Mouse (Mus musculus): ENCODE measurements at regions not wholly inside any gene's neighbourhood (a gene's known extent, or its start where the extent isn't known, plus 50 kb on each side); places are given as distances from the start of the nearest gene placed in this dataset.

DNA sequence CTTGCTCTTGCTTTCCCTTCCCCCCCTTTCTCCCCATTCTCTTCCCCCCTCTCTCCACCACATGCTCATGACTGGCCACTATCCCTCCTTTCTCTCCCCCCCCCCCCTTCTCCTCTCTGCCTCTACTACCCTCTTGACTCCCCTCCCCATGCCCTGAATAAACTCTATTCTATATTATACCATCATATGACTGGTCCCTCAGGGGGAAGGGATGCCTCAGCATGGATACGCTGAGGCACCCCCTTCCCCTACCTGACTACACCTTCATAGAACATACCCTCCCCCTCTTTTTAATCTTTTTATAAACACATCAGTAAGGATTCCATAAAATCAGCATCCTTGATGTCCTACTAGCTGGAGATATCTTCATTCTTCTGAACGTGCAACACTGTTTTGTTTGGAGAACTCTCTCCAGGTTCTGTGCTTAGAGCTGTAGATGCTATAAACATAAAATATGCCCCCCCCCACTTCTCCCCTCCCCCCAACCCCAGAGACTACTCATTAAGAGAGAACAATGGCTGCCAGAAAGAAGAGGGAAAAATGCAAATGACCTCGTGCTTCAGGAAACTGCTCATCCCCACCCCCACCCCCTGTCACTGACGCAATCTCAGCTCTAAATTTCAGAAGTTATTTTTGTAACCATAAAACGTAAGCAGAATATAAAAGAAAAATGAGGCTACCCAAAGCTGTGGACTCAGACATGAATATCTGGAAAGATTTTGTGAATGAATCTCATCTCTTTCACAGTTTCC, 102.3 kb downstream of the Pja2 start:
- Histone ChIP-seq H3K9me3 (replicated peaks; ENCODE audit: control insufficient read depth, low read length) (no peaks in the 10 kb centered on the region), H3K27me3 (ENCODE audit: control insufficient read depth, insufficient read depth, low read length) (no peaks in the 10 kb centered on the region), H3K27ac (ENCODE audit: low read length) (no peak overlapping the region), H3K36me3 (ENCODE audit: control insufficient read depth, insufficient read depth) (no peaks in the 10 kb centered on the region), H3K4me2 (ENCODE audit: low read depth, low read length) (no peak overlapping the region), H3K9ac (ENCODE audit: low read length) (no peak overlapping the region), H3K4me1 (ENCODE audit: control insufficient read depth, insufficient read depth, low read length) (no peaks in the 10 kb centered on the region), H3K4me3 (ENCODE audit: low read length) (no peak overlapping the region)
- ATAC-seq (replicated peaks; ENCODE audit: extremely low read depth, insufficient read depth, low FRiP score), result no peak
- WGBS, result 58% methylated on average over 5 of the region's 5 CpGs

DNA sequence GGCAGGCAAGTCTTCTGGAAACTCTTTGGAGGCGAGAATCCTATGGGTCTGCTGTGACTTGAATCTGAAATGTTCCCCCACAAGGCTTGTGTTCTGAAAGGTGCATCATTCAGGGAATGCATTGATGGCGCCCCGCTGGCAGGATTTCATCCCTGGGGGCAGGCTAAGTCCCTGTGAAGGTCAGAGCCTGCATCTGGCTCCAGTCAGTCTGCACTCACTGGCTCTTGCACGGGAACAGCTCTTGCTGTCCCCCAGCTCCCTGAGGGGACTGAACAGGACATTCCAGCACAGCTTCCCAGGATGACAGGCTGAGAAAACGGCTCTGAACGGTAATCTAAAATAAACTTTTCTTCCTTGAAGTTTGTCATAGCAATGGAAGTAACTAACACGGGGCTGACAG, 117.1 kb downstream of the Pja2 start:
- H3K36me3 ChIP-seq (ENCODE audit: control insufficient read depth, insufficient read depth), result no peaks in the 10 kb centered on the region
- no peaks in the 10 kb centered on the region for H3K27me3 ChIP-seq (ENCODE audit: control insufficient read depth, insufficient read depth, low read length)
- H3K4me2 ChIP-seq (ENCODE audit: low read depth, low read length), result no peak overlapping the region
- H3K9ac ChIP-seq (ENCODE audit: low read length), result no peak overlapping the region
- WGBS, result 19% methylated on average over 7 of the region's 7 CpGs
- no peaks in the 10 kb centered on the region for H3K9me3 ChIP-seq (replicated peaks; ENCODE audit: control insufficient read depth, low read length)
- H3K4me1 ChIP-seq (ENCODE audit: control insufficient read depth, insufficient read depth, low read length), result peaks cover 5% of the 10 kb centered on the region; the same call in 1 of the 2 replicates
- H3K27ac ChIP-seq (ENCODE audit: low read length), result peak overlapping the region; percentile 45
- no peak overlapping the region for H3K4me3 ChIP-seq (ENCODE audit: low read length)
- ATAC-seq (replicated peaks; ENCODE audit: extremely low read depth, insufficient read depth, low FRiP score), result peak; percentile 73

DNA sequence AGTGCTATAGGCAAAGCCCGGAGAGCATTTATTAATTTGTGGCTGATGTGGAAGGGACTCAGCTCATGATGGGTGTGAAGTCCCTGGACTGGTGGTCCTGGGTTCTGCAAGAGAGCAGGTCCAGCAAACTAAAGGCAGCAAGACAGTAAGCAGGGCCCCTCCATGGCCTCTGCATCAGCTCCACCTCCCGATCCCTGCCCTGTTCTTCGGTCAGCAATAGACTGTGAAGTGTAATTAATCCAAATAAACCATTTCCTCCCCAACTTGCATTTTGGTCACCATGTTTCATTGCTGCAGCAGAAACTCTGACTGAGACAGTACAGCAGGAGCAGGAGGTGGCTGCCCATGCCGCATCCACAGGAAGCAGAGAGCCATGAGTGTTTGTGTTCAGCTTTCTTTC, 118.5 kb downstream of the Pja2 start:
- Histone ChIP-seq H3K27me3 (ENCODE audit: control insufficient read depth, insufficient read depth, low read length) (no peaks in the 10 kb centered on the region), H3K4me1 (ENCODE audit: control insufficient read depth, insufficient read depth, low read length) (peaks cover 5% of the 10 kb centered on the region; the same call in 1 of the 2 replicates), H3K27ac (ENCODE audit: low read length) (no peak overlapping the region), H3K9ac (ENCODE audit: low read length) (no peak overlapping the region), H3K9me3 (replicated peaks; ENCODE audit: control insufficient read depth, low read length) (no peaks in the 10 kb centered on the region), H3K36me3 (ENCODE audit: control insufficient read depth, insufficient read depth) (no peaks in the 10 kb centered on the region), H3K4me2 (ENCODE audit: low read depth, low read length) (no peak overlapping the region), H3K4me3 (ENCODE audit: low read length) (no peak overlapping the region)
- 73% methylated on average over 4 of the region's 4 CpGs for WGBS
- ATAC-seq (replicated peaks; ENCODE audit: extremely low read depth, insufficient read depth, low FRiP score), result no peak

DNA sequence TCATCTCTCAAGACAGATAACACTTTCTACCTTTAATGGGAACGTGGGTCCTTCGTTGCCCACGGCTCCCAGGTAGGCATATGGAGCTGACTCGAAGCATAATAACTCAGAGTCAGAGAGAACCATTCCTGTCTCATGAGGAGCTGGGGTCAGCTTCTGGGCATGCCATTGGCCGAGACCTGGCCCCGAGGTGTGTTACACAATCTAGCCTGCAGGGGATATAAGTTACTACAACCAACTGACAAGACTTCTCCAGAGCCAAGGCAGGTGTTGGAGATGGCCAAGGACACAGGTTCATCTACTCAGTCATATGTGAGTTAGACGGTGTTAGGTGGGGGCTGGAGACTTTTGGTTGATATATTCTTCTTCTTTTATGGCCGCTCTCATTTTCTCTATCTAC, 120.4 kb downstream of the Pja2 start:
- Histone ChIP-seq H3K36me3 (ENCODE audit: control insufficient read depth, insufficient read depth) (no peaks in the 10 kb centered on the region), H3K27me3 (ENCODE audit: control insufficient read depth, insufficient read depth, low read length) (no peaks in the 10 kb centered on the region), H3K9ac (ENCODE audit: low read length) (no peak overlapping the region), H3K9me3 (replicated peaks; ENCODE audit: control insufficient read depth, low read length) (no peaks in the 10 kb centered on the region), H3K4me2 (ENCODE audit: low read depth, low read length) (no peak overlapping the region), H3K4me1 (ENCODE audit: control insufficient read depth, insufficient read depth, low read length) (peaks cover 5% of the 10 kb centered on the region; the same call in 1 of the 2 replicates), H3K27ac (ENCODE audit: low read length) (no peak overlapping the region), H3K4me3 (ENCODE audit: low read length) (no peak overlapping the region)
- 95% methylated on average over 8 of the region's 8 CpGs for WGBS
- no peak for ATAC-seq (replicated peaks; ENCODE audit: extremely low read depth, insufficient read depth, low FRiP score)

DNA sequence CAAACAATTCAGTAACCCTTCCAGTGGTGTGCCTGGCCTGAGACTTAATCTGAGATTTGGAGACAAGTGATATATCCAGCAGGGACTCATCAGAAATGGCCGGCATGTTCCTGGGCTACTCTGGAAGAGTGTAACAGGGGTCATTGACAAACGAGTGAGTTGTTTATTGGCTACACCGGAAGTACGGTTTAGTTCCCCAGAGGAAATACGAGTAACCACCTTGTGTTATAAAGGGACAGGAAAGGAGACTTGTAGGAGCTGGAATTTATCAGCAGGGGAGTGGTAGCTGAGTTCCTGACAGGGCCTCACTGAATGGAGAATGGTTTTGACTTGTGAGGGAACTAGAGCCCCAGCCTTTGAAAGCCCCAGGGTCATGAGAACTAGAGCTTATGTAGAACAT, 121.3 kb downstream of the Pja2 start:
- WGBS, result 42% methylated on average over 5 of the region's 5 CpGs
- Histone ChIP-seq H3K9ac (ENCODE audit: low read length) (no peak overlapping the region), H3K9me3 (replicated peaks; ENCODE audit: control insufficient read depth, low read length) (no peaks in the 10 kb centered on the region)

DNA sequence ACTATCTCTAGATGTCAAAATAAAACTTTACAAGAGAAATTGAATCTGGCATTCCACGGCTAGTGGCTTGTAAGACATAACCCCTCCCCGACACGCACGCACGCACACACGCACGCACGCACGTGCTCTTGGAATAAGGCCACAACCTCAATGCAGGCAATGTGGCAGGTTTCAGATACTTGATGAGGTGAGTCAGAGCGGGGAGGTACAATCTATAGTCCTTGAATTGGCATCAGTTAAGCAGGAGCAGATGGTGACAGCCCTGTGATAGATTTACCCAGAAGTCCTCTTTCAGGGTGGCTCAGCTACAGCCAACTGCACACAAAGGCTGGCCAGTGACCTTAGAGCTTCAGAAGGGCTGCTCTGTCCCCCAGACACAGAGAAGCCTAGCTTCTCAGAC, 122.1 kb downstream of the Pja2 start:
- WGBS, result 76% methylated on average over 10 of the region's 10 CpGs
- H3K4me3 ChIP-seq (ENCODE audit: low read length), result no peak overlapping the region
- H3K27ac ChIP-seq (ENCODE audit: low read length), result no peak overlapping the region
- H3K9ac ChIP-seq (ENCODE audit: low read length), result no peak overlapping the region
- no peak overlapping the region for H3K4me2 ChIP-seq (ENCODE audit: low read depth, low read length)
- ATAC-seq (replicated peaks; ENCODE audit: extremely low read depth, insufficient read depth, low FRiP score), result no peak
- no peaks in the 10 kb centered on the region for H3K27me3 ChIP-seq (ENCODE audit: control insufficient read depth, insufficient read depth, low read length)
- H3K9me3 ChIP-seq (replicated peaks; ENCODE audit: control insufficient read depth, low read length), result no peaks in the 10 kb centered on the region
- peaks cover 5% of the 10 kb centered on the region; the same call in 1 of the 2 replicates for H3K4me1 ChIP-seq (ENCODE audit: control insufficient read depth, insufficient read depth, low read length)
- no peaks in the 10 kb centered on the region for H3K36me3 ChIP-seq (ENCODE audit: control insufficient read depth, insufficient read depth)

More for the DNA sequence above, 121.3 kb downstream of the Pja2 start:
- Histone ChIP-seq H3K27ac (ENCODE audit: low read length) (no peak overlapping the region), H3K4me3 (ENCODE audit: low read length) (no peak overlapping the region), H3K4me2 (ENCODE audit: low read depth, low read length) (no peak overlapping the region), H3K4me1 (ENCODE audit: control insufficient read depth, insufficient read depth, low read length) (peaks cover 5% of the 10 kb centered on the region; the same call in 1 of the 2 replicates), H3K27me3 (ENCODE audit: control insufficient read depth, insufficient read depth, low read length) (no peaks in the 10 kb centered on the region), H3K36me3 (ENCODE audit: control insufficient read depth, insufficient read depth) (no peaks in the 10 kb centered on the region)
- ATAC-seq (replicated peaks; ENCODE audit: extremely low read depth, insufficient read depth, low FRiP score), result no peak

DNA sequence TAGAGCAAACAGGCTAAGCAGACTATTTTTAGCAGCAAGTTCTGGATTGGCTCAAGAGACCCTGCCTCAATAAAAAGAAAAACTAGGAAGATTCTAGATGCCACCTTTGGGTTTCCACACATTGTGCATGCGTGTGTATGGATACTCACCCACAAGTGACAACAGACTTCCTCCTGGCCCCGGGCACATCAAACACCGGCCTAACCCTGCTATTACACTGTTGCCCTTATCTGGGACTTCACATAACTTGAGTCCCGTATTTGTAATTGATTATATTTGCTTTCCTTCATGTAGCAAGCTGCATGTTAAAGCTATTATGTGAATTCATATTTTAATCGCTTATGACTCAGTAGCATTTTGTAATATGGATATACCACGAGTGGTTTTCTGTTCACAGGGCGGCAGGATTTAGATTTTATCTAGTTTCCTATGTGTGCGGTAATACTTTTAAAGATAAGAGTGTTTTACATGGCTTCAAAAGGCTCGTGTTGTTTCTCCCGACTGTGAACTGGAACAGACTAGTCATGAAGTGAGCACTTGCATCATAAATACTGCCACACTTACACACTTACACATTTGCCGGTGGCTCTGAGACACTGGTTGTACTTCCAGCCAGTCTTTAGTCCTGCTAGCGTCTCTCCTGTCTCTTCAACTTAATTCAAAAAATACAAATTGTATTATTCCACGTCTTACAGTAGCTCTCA, 123.4 kb downstream of the Pja2 start:
- Histone ChIP-seq H3K4me2 (ENCODE audit: low read depth, low read length) (no peak overlapping the region), H3K4me1 (ENCODE audit: control insufficient read depth, insufficient read depth, low read length) (no peaks in the 10 kb centered on the region), H3K36me3 (ENCODE audit: control insufficient read depth, insufficient read depth) (no peaks in the 10 kb centered on the region), H3K9me3 (replicated peaks; ENCODE audit: control insufficient read depth, low read length) (no peaks in the 10 kb centered on the region), H3K4me3 (ENCODE audit: low read length) (no peak overlapping the region), H3K27me3 (ENCODE audit: control insufficient read depth, insufficient read depth, low read length) (no peaks in the 10 kb centered on the region), H3K27ac (ENCODE audit: low read length) (no peak overlapping the region), H3K9ac (ENCODE audit: low read length) (no peak overlapping the region)
- WGBS, result 63% methylated on average over 13 of the region's 13 CpGs
- no peak for ATAC-seq (replicated peaks; ENCODE audit: extremely low read depth, insufficient read depth, low FRiP score)

DNA sequence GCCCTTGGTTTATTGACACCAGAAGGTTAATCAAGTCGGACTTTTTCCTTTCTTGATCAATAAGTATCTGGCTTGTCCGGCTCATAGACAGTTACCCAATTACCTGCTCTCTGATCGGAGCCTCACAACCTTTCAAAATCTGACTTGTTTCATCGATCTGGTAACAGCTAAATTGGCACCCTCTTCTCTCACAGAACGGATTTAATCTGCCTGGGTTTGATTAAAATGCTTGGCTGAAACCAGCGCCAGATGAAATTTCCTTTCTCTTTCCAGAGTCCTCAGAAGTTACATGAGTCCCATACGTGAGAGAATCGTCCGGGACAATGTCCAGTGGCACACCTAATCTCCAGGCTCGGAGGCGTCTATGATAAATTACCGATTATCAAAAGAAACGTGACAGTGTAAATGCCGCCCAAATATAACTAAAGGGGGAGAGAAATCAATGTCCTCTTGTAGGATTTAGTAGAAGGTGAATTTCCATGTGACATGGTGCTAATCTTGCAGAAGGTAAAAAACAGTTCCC, 125.5 kb downstream of the Pja2 start:
- Histone ChIP-seq H3K4me3 (ENCODE audit: low read length) (no peak overlapping the region), H3K27me3 (ENCODE audit: control insufficient read depth, insufficient read depth, low read length) (no peaks in the 10 kb centered on the region; the same call in 1 of the 2 replicates), H3K9me3 (replicated peaks; ENCODE audit: control insufficient read depth, low read length) (no peaks in the 10 kb centered on the region), H3K4me1 (ENCODE audit: control insufficient read depth, insufficient read depth, low read length) (no peaks in the 10 kb centered on the region), H3K4me2 (ENCODE audit: low read depth, low read length) (no peak overlapping the region), H3K36me3 (ENCODE audit: control insufficient read depth, insufficient read depth) (no peaks in the 10 kb centered on the region), H3K9ac (ENCODE audit: low read length) (no peak overlapping the region), H3K27ac (ENCODE audit: low read length) (no peak overlapping the region)
- no peak for ATAC-seq (replicated peaks; ENCODE audit: extremely low read depth, insufficient read depth, low FRiP score)
- WGBS, result 63% methylated on average over 14 of the region's 14 CpGs

DNA sequence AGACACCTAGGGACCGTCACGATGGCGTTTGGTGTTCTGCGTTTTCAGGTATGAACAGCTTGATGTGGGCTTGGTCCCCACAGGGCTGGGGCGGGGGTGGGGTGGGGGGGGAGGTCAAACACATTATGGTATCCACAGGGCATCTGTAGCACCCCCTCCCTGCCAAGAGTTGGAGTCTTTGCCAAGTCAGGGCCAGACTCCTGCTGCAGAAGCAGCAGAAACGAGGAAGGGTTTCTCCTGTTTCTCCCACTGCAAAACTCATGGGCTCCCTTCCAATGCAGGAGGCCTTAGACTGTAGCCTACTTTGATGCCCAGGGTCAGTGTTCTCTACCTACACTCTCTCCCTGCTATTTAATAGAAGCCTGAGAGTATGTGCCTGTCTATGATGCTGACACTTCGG, 128.1 kb downstream of the Pja2 start:
- ATAC-seq (replicated peaks; ENCODE audit: extremely low read depth, insufficient read depth, low FRiP score), result no peak
- H3K4me2 ChIP-seq (ENCODE audit: low read depth, low read length), result no peak overlapping the region
- WGBS, result 57% methylated on average over 7 of the region's 7 CpGs
- no peaks in the 10 kb centered on the region for H3K4me1 ChIP-seq (ENCODE audit: control insufficient read depth, insufficient read depth, low read length)
- no peak overlapping the region for H3K27ac ChIP-seq (ENCODE audit: low read length)
- H3K4me3 ChIP-seq (ENCODE audit: low read length), result no peak overlapping the region
- no peaks in the 10 kb centered on the region; the same call in 1 of the 2 replicates for H3K27me3 ChIP-seq (ENCODE audit: control insufficient read depth, insufficient read depth, low read length)
- no peaks in the 10 kb centered on the region for H3K9me3 ChIP-seq (replicated peaks; ENCODE audit: control insufficient read depth, low read length)
- no peaks in the 10 kb centered on the region for H3K36me3 ChIP-seq (ENCODE audit: control insufficient read depth, insufficient read depth)
- H3K9ac ChIP-seq (ENCODE audit: low read length), result no peak overlapping the region
